Mouse (Mus musculus): ENCODE results near the gene Scaper. TPM values are rescaled to one million over a fixed set of nuclear protein-coding genes. Genes with fewer than 3 reads are reported as not detected.
A peak's percentile ranks its signal among the peaks of the same experiment; 100 is the strongest.

The Scaper gene
- polyA plus RNA-seq (2012; rRNA removed), result 0.79 and 0.84 TPM in 2 replicates
- polyA plus RNA-seq (2014; fragmentation: Nextera tagmentation; extraction: Ambion mirVana), result 1.3 and 1.8 TPM in 2 replicates

- Histone ChIP-seq H3K4me3 (ENCODE audit: insufficient read depth in 1 of 2, low read depth in 2 of 2, low read length in 2 of 2) (peak within 1 kb of the TSS; percentile 71 to 92), H3K27ac (peak within 1 kb of the TSS; percentile 3; the same call in 1 of the 2 replicates), H3K4me2 (ENCODE audit: low read depth) (peak within 1 kb of the TSS; percentile 85), H3K9me3 (ENCODE audit: control insufficient read depth, low read length) (no peaks in the 10 kb centered on the region), H3K36me3 (replicated peaks; ENCODE audit: control insufficient read depth, insufficient read depth, low read depth) (no peaks in the 10 kb centered on the region), H3K9ac (replicated peaks) (peak within 1 kb of the TSS; percentile 77), H3K4me1 (replicated peaks; ENCODE audit: control insufficient read depth in 2 of 2, insufficient read depth in 2 of 2, low read length in 1 of 2) (peaks cover 9 to 19% of the 10 kb centered on the region in 2 experiments), H3K27me3 (ENCODE audit: control insufficient read depth, insufficient read depth, low read length) (no peaks in the 10 kb centered on the region)
- peak; percentile 97 for ATAC-seq (ENCODE audit: insufficient read depth)
- TF ChIP-seq CTCF (IDR thresholded peaks at IDR 0.05; ENCODE audit: low read depth) (peak; percentile 67), EP300 (IDR thresholded peaks at IDR 0.05; ENCODE audit: low read depth) (no peak)
- under 1% methylated on average over 46 of the region's 60 CpGs for WGBS (ENCODE audit: insufficient replicate concordance)
- peak; percentile 81 to 86 (median 85) for DNase-seq (ENCODE audit: low read depth in 3 of 3, low spot score in 3 of 3)
These were observed at the start of gene Scaper for GRCm38 (mm10) chr9:55937664-55938617. Gene Scaper, minus strand, starts transcription at chr9:55938119.

- no peaks in the 10 kb centered on the region for H3K27me3 ChIP-seq (ENCODE audit: control insufficient read depth, insufficient read depth, low read length)
- H3K4me3 ChIP-seq (ENCODE audit: insufficient read depth in 1 of 2, low read depth in 2 of 2, low read length in 2 of 2), result no peak overlapping the region
- H3K4me1 ChIP-seq (replicated peaks; ENCODE audit: control insufficient read depth in 2 of 2, insufficient read depth in 2 of 2, low read length in 1 of 2), result no peaks in the 10 kb centered on the region
- H3K36me3 ChIP-seq (replicated peaks; ENCODE audit: control insufficient read depth, insufficient read depth, low read depth), result no peaks in the 10 kb centered on the region
- no peak overlapping the region for H3K4me2 ChIP-seq (ENCODE audit: low read depth)
- H3K27ac ChIP-seq, result no peak overlapping the region
- no peak overlapping the region for H3K9ac ChIP-seq (replicated peaks)
- TF ChIP-seq CTCF (IDR thresholded peaks at IDR 0.05; ENCODE audit: low read depth) (peak; percentile 68), EP300 (IDR thresholded peaks at IDR 0.05; ENCODE audit: low read depth) (no peak)
- WGBS (ENCODE audit: insufficient replicate concordance), result 9% methylated on average over 1 of the region's 1 CpGs
- DNase-seq (ENCODE audit: low read depth in 3 of 3, low spot score in 3 of 3) (peak in 2 of 3 experiments; percentile 29 to 30), ATAC-seq (ENCODE audit: insufficient read depth) (no peak)
- no peaks in the 10 kb centered on the region for H3K9me3 ChIP-seq (ENCODE audit: control insufficient read depth, low read length)
These were observed 8.9 kb upstream of the Scaper start for GRCm38 (mm10) chr9:55946819-55947218.

- Histone ChIP-seq H3K4me1 (replicated peaks; ENCODE audit: control insufficient read depth in 2 of 2, insufficient read depth in 2 of 2, low read length in 1 of 2) (peaks cover 9 to 19% of the 10 kb centered on the region in 2 experiments), H3K27ac (no peak overlapping the region), H3K4me2 (ENCODE audit: low read depth) (no peak overlapping the region), H3K36me3 (replicated peaks; ENCODE audit: control insufficient read depth, insufficient read depth, low read depth) (no peaks in the 10 kb centered on the region), H3K27me3 (ENCODE audit: control insufficient read depth, insufficient read depth, low read length) (no peaks in the 10 kb centered on the region), H3K4me3 (ENCODE audit: insufficient read depth in 1 of 2, low read depth in 2 of 2, low read length in 2 of 2) (no peak overlapping the region), H3K9me3 (ENCODE audit: control insufficient read depth, low read length) (no peaks in the 10 kb centered on the region), H3K9ac (replicated peaks) (no peak overlapping the region)
- ATAC-seq (ENCODE audit: insufficient read depth) (no peak), DNase-seq (ENCODE audit: low read depth in 3 of 3, low spot score in 3 of 3) (no peak)
- TF ChIP-seq CTCF (IDR thresholded peaks at IDR 0.05; ENCODE audit: low read depth), result no peak
- no peak for TF ChIP-seq EP300 (IDR thresholded peaks at IDR 0.05; ENCODE audit: low read depth)
These were observed 3.4 kb upstream of the Scaper start for GRCm38 (mm10) chr9:55941356-55941755.

GRCm38 (mm10) chr9:55938618-55938985, 683 bp upstream of the Scaper start:
- no peak for TF ChIP-seq CTCF (IDR thresholded peaks at IDR 0.05; ENCODE audit: low read depth)
- TF ChIP-seq EP300 (IDR thresholded peaks at IDR 0.05; ENCODE audit: low read depth), result no peak
- no peaks in the 10 kb centered on the region for H3K9me3 ChIP-seq (ENCODE audit: control insufficient read depth, low read length)
- H3K4me3 ChIP-seq (ENCODE audit: insufficient read depth in 1 of 2, low read depth in 2 of 2, low read length in 2 of 2), result peak overlapping the region; percentile 71 to 92
- no peak for DNase-seq (ENCODE audit: low read depth in 3 of 3, low spot score in 3 of 3)
- WGBS (ENCODE audit: insufficient replicate concordance), result 32% methylated on average over 6 of the region's 6 CpGs
- ATAC-seq (ENCODE audit: insufficient read depth), result peak; percentile 8; the same call in 1 of the 2 replicates
- peak overlapping the region; percentile 85 for H3K4me2 ChIP-seq (ENCODE audit: low read depth)
- peaks cover 9 to 19% of the 10 kb centered on the region in 2 experiments for H3K4me1 ChIP-seq (replicated peaks; ENCODE audit: control insufficient read depth in 2 of 2, insufficient read depth in 2 of 2, low read length in 1 of 2)
- peak overlapping the region; percentile 3; the same call in 1 of the 2 replicates for H3K27ac ChIP-seq
- H3K36me3 ChIP-seq (replicated peaks; ENCODE audit: control insufficient read depth, insufficient read depth, low read depth), result no peaks in the 10 kb centered on the region
- H3K9ac ChIP-seq (replicated peaks), result peak overlapping the region; percentile 71
- H3K27me3 ChIP-seq (ENCODE audit: control insufficient read depth, insufficient read depth, low read length), result no peaks in the 10 kb centered on the region

GRCm38 (mm10) chr9:55937224-55937663, 675 bp downstream of the Scaper start:
- no peaks in the 10 kb centered on the region for H3K27me3 ChIP-seq (ENCODE audit: control insufficient read depth, insufficient read depth, low read length)
- TF ChIP-seq CTCF (IDR thresholded peaks at IDR 0.05; ENCODE audit: low read depth), result no peak
- no peak for TF ChIP-seq EP300 (IDR thresholded peaks at IDR 0.05; ENCODE audit: low read depth)
- H3K27ac ChIP-seq, result no peak overlapping the region
- no peak for ATAC-seq (ENCODE audit: insufficient read depth)
- WGBS (ENCODE audit: insufficient replicate concordance), result 49% methylated on average over 5 of the region's 5 CpGs
- H3K4me3 ChIP-seq (ENCODE audit: insufficient read depth in 1 of 2, low read depth in 2 of 2, low read length in 2 of 2), result peak overlapping the region; percentile 71 to 86
- peak overlapping the region; percentile 85 for H3K4me2 ChIP-seq (ENCODE audit: low read depth)
- H3K4me1 ChIP-seq (replicated peaks; ENCODE audit: control insufficient read depth in 2 of 2, insufficient read depth in 2 of 2, low read length in 1 of 2), result peaks cover 9 to 19% of the 10 kb centered on the region in 2 experiments
- peak overlapping the region; percentile 77 for H3K9ac ChIP-seq (replicated peaks)
- no peak for DNase-seq (ENCODE audit: low read depth in 3 of 3, low spot score in 3 of 3)
- H3K9me3 ChIP-seq (ENCODE audit: control insufficient read depth, low read length), result no peaks in the 10 kb centered on the region
- no peaks in the 10 kb centered on the region for H3K36me3 ChIP-seq (replicated peaks; ENCODE audit: control insufficient read depth, insufficient read depth, low read depth)

All from liver, embryonic 14.5 days (tissue).